Mouse (Mus musculus) neural tube, embryonic 13.5 days (tissue): ENCODE data around the gene Pla1a. TPM values are rescaled to one million over a fixed set of nuclear protein-coding genes. Genes with fewer than 3 reads are reported as not detected.

Experiments
- polyA plus RNA-seq: library from polyadenylated mRNA; unstranded; fragments of >200 nt; fragmentation: Nextera tagmentation; extraction: Ambion mirVana; gene quantifications from 2 replicates; pipeline ENCODE4 v1.2.1, GENCODE M21; 2015

The Pla1a gene
- polyA plus RNA-seq, 1 experiment from 2014 or later = 0.75 TPM

Other genes with a start within 250 kb of the Pla1a start
- 0.07 TPM in 1 of 2 replicates, not detected in the other for gene Nr1i2, start 138.3 kb downstream of the Pla1a start, polyA plus RNA-seq
- gene Maats1, start 91.0 kb downstream of the Pla1a start, polyA plus RNA-seq = 0.36 and 0.45 TPM in 2 replicates
- 92.1 and 104 TPM in 2 replicates for gene Cox17, start 86.2 kb downstream of the Pla1a start, polyA plus RNA-seq
- not detected in 2 replicates for gene Gm21987, start 86.1 kb downstream of the Pla1a start, polyA plus RNA-seq
- 0.67 and 0.99 TPM in 2 replicates for gene Popdc2, start 70.9 kb downstream of the Pla1a start, polyA plus RNA-seq
- 148 and 149 TPM in 2 replicates for gene Adprh, start 19.6 kb upstream of the Pla1a start, polyA plus RNA-seq
- gene Cd80, start 22.4 kb upstream of the Pla1a start, polyA plus RNA-seq = 0.46 and 0.56 TPM in 2 replicates
- gene Timmdc1, start 89.5 kb upstream of the Pla1a start, polyA plus RNA-seq = 39.6 and 39.9 TPM in 2 replicates
- gene Poglut1, start 117.1 kb upstream of the Pla1a start, polyA plus RNA-seq = 63.3 and 73.7 TPM in 2 replicates
- 43.9 and 57.8 TPM in 2 replicates for gene Tmem39a, start 125.6 kb upstream of the Pla1a start, polyA plus RNA-seq